Mouse (Mus musculus): ENCODE measurements at regions not wholly inside any gene's neighbourhood (a gene's known extent, or its start where the extent isn't known, plus 50 kb on each side); places are given as distances from the start of the nearest gene placed in this dataset.

DNA sequence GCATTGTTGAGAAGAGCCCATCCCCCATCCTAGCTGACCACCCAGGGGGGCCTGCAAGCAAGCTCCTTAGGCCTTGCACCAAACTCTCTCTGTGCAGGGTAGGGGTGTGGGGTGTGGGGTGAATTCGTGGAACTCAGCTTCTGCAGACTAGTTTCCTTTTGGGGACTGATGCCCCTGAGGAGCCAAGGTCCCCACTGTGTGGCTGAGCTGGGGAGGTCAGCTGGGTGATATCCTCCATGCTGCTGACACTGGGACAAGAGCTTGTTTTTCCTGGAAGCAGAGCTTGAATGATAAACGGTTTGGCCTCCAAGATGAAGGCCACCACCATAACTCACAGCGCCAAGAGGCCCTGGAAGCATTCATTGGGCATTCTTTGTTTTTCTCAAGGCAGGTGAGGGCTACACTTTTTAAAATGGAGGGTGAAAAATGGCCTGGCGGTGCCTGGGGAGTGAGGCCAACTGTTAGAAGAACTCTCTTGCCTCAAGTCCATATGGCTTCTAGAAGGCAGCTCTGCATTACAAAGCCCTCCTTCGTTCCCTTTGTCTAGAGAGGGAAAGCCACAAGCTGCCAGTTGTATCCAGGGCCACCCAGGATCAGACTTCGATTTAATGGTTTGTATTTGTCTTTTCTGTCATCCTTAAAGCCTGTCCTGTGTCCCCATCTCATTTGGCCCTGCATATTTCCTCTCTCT, 98.8 kb downstream of the Tle3 start:
- TF ChIP-seq ZNF384 (IDR thresholded peaks at IDR 0.05; ENCODE audit: low read depth, low read length) (no peak), ZC3H11A (IDR thresholded peaks at IDR 0.05; ENCODE audit: borderline replicate concordance, low read depth, low read length) (peak; percentile 5; the same call in 1 of the 2 replicates), HCFC1 (IDR thresholded peaks at IDR 0.05; ENCODE audit: borderline replicate concordance, insufficient read depth, low read length) (no peak), MAFK (IDR thresholded peaks at IDR 0.05; ENCODE audit: insufficient read depth, low read depth, low read length) (no peak)
